Mouse (Mus musculus): ENCODE results near the gene Rab6a. TPM values are rescaled to one million over a fixed set of nuclear protein-coding genes. Genes with fewer than 3 reads are reported as not detected.

Gene Rab6a
- polyA plus RNA-seq, 1 experiment from 2014 or later = 102 TPM

GRCm38 (mm10) chr7:100681132-100681531 is 73.9 kb downstream of the Rab6a start:
- H3K9me3 ChIP-seq (ENCODE audit: low read depth, low read length) = no peaks in the 10 kb centered on the region
- DNase-seq = no peak
- no peaks in the 10 kb centered on the region for H3K36me3 ChIP-seq (ENCODE audit: insufficient read depth)
- no peak overlapping the region for H3K4me3 ChIP-seq (ENCODE audit: low read depth, low read length)
- H3K4me1 ChIP-seq (ENCODE audit: insufficient read depth) = no peaks in the 10 kb centered on the region
- TF ChIP-seq CTCF (IDR thresholded peaks at IDR 0.05; ENCODE audit: low read depth) = no peak
- H3K9ac ChIP-seq = no peak overlapping the region
- no peaks in the 10 kb centered on the region for H3K27me3 ChIP-seq (ENCODE audit: insufficient read depth, low read length)
- 42% methylated on average over 5 of the region's 5 CpGs for WGBS
- H3K4me2 ChIP-seq = no peak overlapping the region
- no peak overlapping the region for H3K27ac ChIP-seq (ENCODE audit: low read depth)
- no peak for ATAC-seq (ENCODE audit: insufficient read depth)

- WGBS = 84% methylated on average over 1 of the region's 1 CpGs
- Histone ChIP-seq H3K27ac (ENCODE audit: low read depth) (no peak overlapping the region), H3K27me3 (ENCODE audit: insufficient read depth, low read length) (no peaks in the 10 kb centered on the region), H3K36me3 (ENCODE audit: insufficient read depth) (no peaks in the 10 kb centered on the region), H3K4me2 (no peak overlapping the region), H3K4me1 (ENCODE audit: insufficient read depth) (no peaks in the 10 kb centered on the region), H3K9me3 (ENCODE audit: low read depth, low read length) (no peaks in the 10 kb centered on the region), H3K9ac (no peak overlapping the region), H3K4me3 (ENCODE audit: low read depth, low read length) (no peak overlapping the region)
- ATAC-seq (ENCODE audit: insufficient read depth) (no peak), DNase-seq (no peak)
- TF ChIP-seq CTCF (IDR thresholded peaks at IDR 0.05; ENCODE audit: low read depth) = no peak
Measured at GRCm38 (mm10) chr7:100683241-100683640, 76.0 kb downstream of the Rab6a start.

GRCm38 (mm10) chr7:100684081-100684480 is 76.9 kb downstream of the Rab6a start:
- H3K9ac ChIP-seq = no peak overlapping the region
- no peaks in the 10 kb centered on the region for H3K4me1 ChIP-seq (ENCODE audit: insufficient read depth)
- ATAC-seq (ENCODE audit: insufficient read depth) (no peak), DNase-seq (no peak)
- H3K9me3 ChIP-seq (ENCODE audit: low read depth, low read length) = no peaks in the 10 kb centered on the region
- H3K36me3 ChIP-seq (ENCODE audit: insufficient read depth) = no peaks in the 10 kb centered on the region
- H3K27ac ChIP-seq (ENCODE audit: low read depth) = no peak overlapping the region
- H3K27me3 ChIP-seq (ENCODE audit: insufficient read depth, low read length) = no peaks in the 10 kb centered on the region
- no peak overlapping the region for H3K4me3 ChIP-seq (ENCODE audit: low read depth, low read length)
- no peak for TF ChIP-seq CTCF (IDR thresholded peaks at IDR 0.05; ENCODE audit: low read depth)
- H3K4me2 ChIP-seq = no peak overlapping the region
- WGBS = 54% methylated on average over 5 of the region's 5 CpGs

- DNase-seq = peak; percentile 89
- Histone ChIP-seq H3K27ac (ENCODE audit: low read depth) (no peak overlapping the region), H3K4me3 (ENCODE audit: low read depth, low read length) (no peak overlapping the region), H3K9me3 (ENCODE audit: low read depth, low read length) (no peaks in the 10 kb centered on the region), H3K9ac (no peak overlapping the region), H3K4me2 (no peak overlapping the region), H3K4me1 (ENCODE audit: insufficient read depth) (no peaks in the 10 kb centered on the region), H3K36me3 (ENCODE audit: insufficient read depth) (no peaks in the 10 kb centered on the region), H3K27me3 (ENCODE audit: insufficient read depth, low read length) (no peaks in the 10 kb centered on the region)
- no peak for ATAC-seq (ENCODE audit: insufficient read depth)
- peak; percentile 94 for TF ChIP-seq CTCF (IDR thresholded peaks at IDR 0.05; ENCODE audit: low read depth)
- 46% methylated on average over 7 of the region's 7 CpGs for WGBS
Measured at GRCm38 (mm10) chr7:100684538-100684937, 77.3 kb downstream of the Rab6a start.

GRCm38 (mm10) chr7:100685061-100686030 is 78.1 kb downstream of the Rab6a start:
- Histone ChIP-seq H3K9me3 (ENCODE audit: low read depth, low read length) (no peaks in the 10 kb centered on the region), H3K27me3 (ENCODE audit: insufficient read depth, low read length) (no peaks in the 10 kb centered on the region), H3K36me3 (ENCODE audit: insufficient read depth) (no peaks in the 10 kb centered on the region), H3K4me1 (ENCODE audit: insufficient read depth) (no peaks in the 10 kb centered on the region), H3K9ac (no peak overlapping the region), H3K27ac (ENCODE audit: low read depth) (no peak overlapping the region), H3K4me3 (ENCODE audit: low read depth, low read length) (no peak overlapping the region), H3K4me2 (no peak overlapping the region)
- peak; percentile 90 for DNase-seq
- peak; percentile 89 for TF ChIP-seq CTCF (IDR thresholded peaks at IDR 0.05; ENCODE audit: low read depth)
- peak; percentile 80 for ATAC-seq (ENCODE audit: insufficient read depth)
- 41% methylated on average over 13 of the region's 13 CpGs for WGBS

GRCm38 (mm10) chr7:100688471-100688870 is 81.3 kb downstream of the Rab6a start:
- no peak for ATAC-seq (ENCODE audit: insufficient read depth)
- no peak overlapping the region for H3K4me3 ChIP-seq (ENCODE audit: low read depth, low read length)
- no peak for DNase-seq
- no peaks in the 10 kb centered on the region for H3K9me3 ChIP-seq (ENCODE audit: low read depth, low read length)
- TF ChIP-seq CTCF (IDR thresholded peaks at IDR 0.05; ENCODE audit: low read depth) = no peak
- no peak overlapping the region for H3K4me2 ChIP-seq
- H3K27ac ChIP-seq (ENCODE audit: low read depth) = no peak overlapping the region
- H3K36me3 ChIP-seq (ENCODE audit: insufficient read depth) = no peaks in the 10 kb centered on the region
- no peaks in the 10 kb centered on the region for H3K4me1 ChIP-seq (ENCODE audit: insufficient read depth)
- 81% methylated on average over 7 of the region's 7 CpGs for WGBS
- H3K9ac ChIP-seq = no peak overlapping the region
- no peaks in the 10 kb centered on the region for H3K27me3 ChIP-seq (ENCODE audit: insufficient read depth, low read length)

Other genes with a start within 250 kb of the Rab6a start
- 29.6 and 31.9 TPM in 2 replicates for gene C2cd3, start 235.2 kb upstream of the Rab6a start, polyA plus RNA-seq (2014; fragmentation: Nextera tagmentation; extraction: Ambion mirVana)
- gene Ppme1, start 235.1 kb upstream of the Rab6a start, polyA plus RNA-seq (2014; fragmentation: Nextera tagmentation; extraction: Ambion mirVana) = 60.3 and 68.3 TPM in 2 replicates
- not detected in 2 replicates for gene Ucp3, start 134.4 kb upstream of the Rab6a start, polyA plus RNA-seq (2014; fragmentation: Nextera tagmentation; extraction: Ambion mirVana)
- 162 and 184 TPM in 2 replicates for gene Ucp2, start 114.1 kb upstream of the Rab6a start, polyA plus RNA-seq (2014; fragmentation: Nextera tagmentation; extraction: Ambion mirVana)
- gene Dnajb13, start 92.5 kb upstream of the Rab6a start, polyA plus RNA-seq (2014; fragmentation: Nextera tagmentation; extraction: Ambion mirVana) = 0.18 and 0.57 TPM in 2 replicates
- 15.4 and 18.2 TPM in 2 replicates for gene Coa4, start 70.3 kb upstream of the Rab6a start, polyA plus RNA-seq (2014; fragmentation: Nextera tagmentation; extraction: Ambion mirVana)
- gene Mrpl48, start 891 bp downstream of the Rab6a start, polyA plus RNA-seq (2014; fragmentation: Nextera tagmentation; extraction: Ambion mirVana) = 77.2 and 80.8 TPM in 2 replicates
- gene Plekhb1, start 55.0 kb downstream of the Rab6a start, polyA plus RNA-seq (2014; fragmentation: Nextera tagmentation; extraction: Ambion mirVana) = 17.7 TPM in 2 replicates
- 42.8 and 47.8 TPM in 2 replicates for gene Fam168a, start 99.2 kb downstream of the Rab6a start, polyA plus RNA-seq (2014; fragmentation: Nextera tagmentation; extraction: Ambion mirVana)